Comparison of ENCODE assay signal across 28 mouse cellular contexts in the genomic region with DNA sequence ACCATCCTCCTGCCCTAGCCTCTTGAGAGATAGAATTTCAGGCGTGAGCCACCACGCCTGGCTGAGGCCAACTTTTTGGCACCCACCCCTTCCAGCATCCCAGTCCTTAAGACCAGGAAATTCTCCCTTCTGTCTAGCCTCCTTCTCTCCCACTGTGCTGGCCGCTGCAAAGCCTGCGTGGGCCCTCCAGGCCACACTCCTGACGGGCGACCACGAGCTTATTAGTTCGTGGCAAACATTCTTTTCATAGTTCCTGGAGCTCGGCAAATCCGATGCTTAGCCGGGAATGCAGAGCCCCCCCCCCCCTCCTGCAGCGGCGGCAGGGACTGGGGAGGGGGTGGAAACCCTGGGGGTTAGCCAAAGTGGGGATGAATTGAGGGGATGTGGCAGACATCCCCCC. TPM values are rescaled to one million over a fixed set of nuclear protein-coding genes. Genes with fewer than 3 reads are reported as not detected.
DNase-seq lines count a peak whose midpoint lies in the region; ATAC-seq and TF ChIP-seq lines count a peak whose summit lies in the region.
"Had no signal": no experiment of that assay in that cellular context is flagged by ENCODE, and none has a peak within 500 bp of the region (broad histone marks: within the 10 kb centered on the region; RNA-seq: fewer than 3 reads in every experiment).

No protein-coding gene starts in this region.

- WGBS in heart, embryonic 13.5 days, result 25% methylated on average over 13 of the region's 13 CpGs
- WGBS in embryonic facial prominence, embryonic 15.5 days, result 9% methylated on average over 13 of the region's 13 CpGs
- 6% methylated on average over 13 of the region's 13 CpGs for WGBS in limb, embryonic 15.5 days

- no peak for ATAC-seq in heart, embryonic 13.5 days (ENCODE audit: extremely low read depth, insufficient number of reproducible peaks, low FRiP score, low TSS enrichment)
- peak; percentile 60 for ATAC-seq in Patski
- ATAC-seq in embryonic facial prominence, embryonic 15.5 days (ENCODE audit: insufficient number of reproducible peaks, low FRiP score, low TSS enrichment, low read depth), result 0 out of 2 replicates have a peak, but pooled peaks have one; percentile 8
- no peak for ATAC-seq in limb, embryonic 15.5 days (ENCODE audit: insufficient number of reproducible peaks, low FRiP score, low TSS enrichment, low read depth)
- ATAC-seq: forebrain, embryonic 15.5 days; hindbrain, embryonic 16.5 days; intestine, embryonic 15.5 days; midbrain, embryonic 15.5 days had no signal

- CTCF ChIA-PET in Patski (lab: Charles Lee), result interaction anchor here (0.7 to 1.3 kb wide), 4 partner anchors 12 to 23 kb away, joined by 3 to 4 read pairs (median 4); no protein-coding TSS in a partner anchor

- no peaks in the 10 kb centered on the region for H3K9me3 ChIP-seq in heart, embryonic 13.5 days
- H3K9me3 ChIP-seq in embryonic facial prominence, embryonic 15.5 days (replicated peaks), result no peaks in the 10 kb centered on the region
- H3K9me3 ChIP-seq in limb, embryonic 15.5 days, result no peaks in the 10 kb centered on the region
- H3K9me3 ChIP-seq: forebrain, embryonic 15.5 days; intestine, embryonic 15.5 days; lung, embryonic 15.5 days; midbrain, embryonic 15.5 days; neural tube, embryonic 13.5 days had no signal

- in situ Hi-C loops in Patski (cut with MboI; ENCODE audit: low pct_unique_long_range_greater_than_20kb), result no loop called here

- no peak overlapping the region for H3K4me3 ChIP-seq in heart, embryonic 13.5 days
- H3K4me3 ChIP-seq in embryonic facial prominence, embryonic 15.5 days (replicated peaks), result no peak overlapping the region
- no peak overlapping the region for H3K4me3 ChIP-seq in limb, embryonic 15.5 days
- H3K4me3 ChIP-seq: forebrain, embryonic 15.5 days; heart, adult 2 months; hindbrain, embryonic 10.5 days; intestine, embryonic 15.5 days; left cerebral cortex, adult 2 months; lung, embryonic 15.5 days; midbrain, embryonic 15.5 days; neural tube, embryonic 13.5 days had no signal

- peak overlapping the region; percentile 25 for H3K4me2 ChIP-seq in heart, embryonic 13.5 days
- H3K4me2 ChIP-seq in embryonic facial prominence, embryonic 15.5 days (replicated peaks), result peak overlapping the region; percentile 10
- 0 out of 2 replicates have a peak overlapping the region, but pooled peaks have one; percentile 8 for H3K4me2 ChIP-seq in limb, embryonic 15.5 days
- H3K4me2 ChIP-seq: forebrain, embryonic 15.5 days; intestine, embryonic 15.5 days; lung, embryonic 15.5 days; midbrain, embryonic 15.5 days; neural tube, embryonic 13.5 days had no signal

- H3K27me3 ChIP-seq in heart, embryonic 13.5 days (replicated peaks), result peaks cover 73% of the 10 kb centered on the region
- H3K27me3 ChIP-seq in Patski, result no peaks in the 10 kb centered on the region
- H3K27me3 ChIP-seq in embryonic facial prominence, embryonic 15.5 days, result peaks cover 12% of the 10 kb centered on the region
- peaks cover 16% of the 10 kb centered on the region for H3K27me3 ChIP-seq in limb, embryonic 15.5 days

- DNase-seq in heart, postnatal 4 days, result no peak
- no peak for DNase-seq in Patski (ENCODE audit: low read depth, low spot score)
- DNase-seq in frontal cortex, postnatal 14 days (ENCODE audit: low spot score in 2 of 2), result no peak
- DNase-seq in thymus, postnatal 10 days (ENCODE audit: low spot score in 2 of 2), result no peak
- DNase-seq: adrenal gland, postnatal 25 days; cerebellum, adult 8-10 months; cerebellum, postnatal 36 days; embryo, embryonic 11 days; gastrocnemius, postnatal 25 days; heart, adult 2 months; kidney, adult 9 months; kidney, postnatal 25 days; lung, postnatal 4 days; thymus, postnatal 36 days had no signal

- no peak for TF ChIP-seq CTCF in Patski (IDR thresholded peaks at IDR 0.05)

- H3K27ac ChIP-seq in heart, embryonic 13.5 days (replicated peaks), result no peak overlapping the region
- H3K27ac ChIP-seq in embryonic facial prominence, embryonic 15.5 days (replicated peaks), result no peak overlapping the region; the same call in 1 of the 2 replicates
- H3K27ac ChIP-seq in limb, embryonic 15.5 days, result peak overlapping the region; percentile 60; the same call in 1 of the 2 replicates
- H3K27ac ChIP-seq: forebrain, embryonic 15.5 days; heart, adult 2 months; hindbrain, embryonic 10.5 days; intestine, embryonic 15.5 days; left cerebral cortex, adult 2 months; liver, embryonic 14.5 days; lung, embryonic 15.5 days; midbrain, embryonic 15.5 days; neural tube, embryonic 13.5 days had no signal

- peaks cover 30% of the 10 kb centered on the region for H3K4me1 ChIP-seq in heart, embryonic 13.5 days
- peaks cover 35% of the 10 kb centered on the region for H3K4me1 ChIP-seq in embryonic facial prominence, embryonic 15.5 days
- H3K4me1 ChIP-seq in limb, embryonic 15.5 days, result peaks cover 53% of the 10 kb centered on the region

- H3K36me3 ChIP-seq in heart, embryonic 13.5 days, result no peaks in the 10 kb centered on the region
- no peaks in the 10 kb centered on the region for H3K36me3 ChIP-seq in embryonic facial prominence, embryonic 15.5 days
- H3K36me3 ChIP-seq in limb, embryonic 15.5 days, result peaks cover 7% of the 10 kb centered on the region; the same call in 1 of the 2 replicates
- H3K36me3 ChIP-seq: forebrain, embryonic 15.5 days; hindbrain, embryonic 10.5 days; intestine, embryonic 15.5 days; lung, embryonic 15.5 days; midbrain, embryonic 15.5 days; neural tube, embryonic 13.5 days had no signal

- POLR2A ChIA-PET in Patski (lab: Charles Lee), result no interaction called here

- no peak overlapping the region for H3K9ac ChIP-seq in heart, embryonic 13.5 days
- no peak overlapping the region for H3K9ac ChIP-seq in embryonic facial prominence, embryonic 15.5 days
- H3K9ac ChIP-seq in limb, embryonic 15.5 days, result no peak overlapping the region
- H3K9ac ChIP-seq: forebrain, embryonic 15.5 days; intestine, embryonic 15.5 days; liver, embryonic 14.5 days; lung, embryonic 15.5 days; midbrain, embryonic 15.5 days; neural tube, embryonic 13.5 days had no signal

RNA-seq across cellular contexts. Expression of gene Col8a2, which starts 4.6 kb away (rescaled TPM):
- 4.2 and 4.9 TPM in 2 replicates for polyA plus RNA-seq in heart, embryonic 13.5 days (2015; fragmentation: Nextera tagmentation; extraction: Ambion mirVana)
- total RNA-seq in heart, postnatal 4 days (2021), result 1 to 10 TPM; 2.3 to 3.1 TPM
- polyA plus RNA-seq in Patski (2021), result 0.13 TPM
- 48.6 and 60.1 TPM in 2 replicates for polyA plus RNA-seq in embryonic facial prominence, embryonic 15.5 days (2015; fragmentation: Nextera tagmentation; extraction: Ambion mirVana)
- polyA plus RNA-seq in limb, embryonic 15.5 days (2015; fragmentation: Nextera tagmentation; extraction: Ambion mirVana), result 71.2 and 79.7 TPM in 2 replicates
- total RNA-seq: megakaryocyte-erythroid progenitor cell, adult 5-6 weeks; MEL had no signal

RNA-seq across cellular contexts. Expression of gene Trappc3, which starts 29.1 kb away (rescaled TPM):
- polyA plus RNA-seq in heart, embryonic 13.5 days (2015; fragmentation: Nextera tagmentation; extraction: Ambion mirVana), result 68.5 and 74.5 TPM in 2 replicates
- total RNA-seq in heart, postnatal 4 days (2021), result 10 to 100 TPM; 50.7 to 54.3 TPM
- polyA plus RNA-seq in Patski (2021), result 71.6 TPM
- polyA plus RNA-seq in embryonic facial prominence, embryonic 15.5 days (2015; fragmentation: Nextera tagmentation; extraction: Ambion mirVana), result 124 and 132 TPM in 2 replicates
- 120 and 128 TPM in 2 replicates for polyA plus RNA-seq in limb, embryonic 15.5 days (2015; fragmentation: Nextera tagmentation; extraction: Ambion mirVana)

RNA-seq across cellular contexts. Expression of gene Adprhl2, which starts 30.3 kb away (rescaled TPM):
- polyA plus RNA-seq in heart, embryonic 13.5 days (2015; fragmentation: Nextera tagmentation; extraction: Ambion mirVana), result 40.5 and 44.6 TPM in 2 replicates
- 10 to 100 TPM; 18.7 to 19.9 TPM for total RNA-seq in heart, postnatal 4 days (2021)
- polyA plus RNA-seq in Patski (2021), result 32.5 TPM
- polyA plus RNA-seq in embryonic facial prominence, embryonic 15.5 days (2015; fragmentation: Nextera tagmentation; extraction: Ambion mirVana), result 83.5 and 89.3 TPM in 2 replicates
- polyA plus RNA-seq in limb, embryonic 15.5 days (2015; fragmentation: Nextera tagmentation; extraction: Ambion mirVana), result 79.2 and 82.9 TPM in 2 replicates

RNA-seq across cellular contexts. Expression of gene Tekt2, which starts 34.3 kb away (rescaled TPM):
- 1.7 and 2.4 TPM in 2 replicates for polyA plus RNA-seq in heart, embryonic 13.5 days (2015; fragmentation: Nextera tagmentation; extraction: Ambion mirVana)
- under 1 TPM; 0.41 to 0.61 TPM for total RNA-seq in heart, postnatal 4 days (2021)
- 0.14 TPM for polyA plus RNA-seq in Patski (2021)
- 18.4 and 26.5 TPM in 2 replicates for polyA plus RNA-seq in embryonic facial prominence, embryonic 15.5 days (2015; fragmentation: Nextera tagmentation; extraction: Ambion mirVana)
- polyA plus RNA-seq in limb, embryonic 15.5 days (2015; fragmentation: Nextera tagmentation; extraction: Ambion mirVana), result 15.9 and 16.6 TPM in 2 replicates
- total RNA-seq: megakaryocyte-erythroid progenitor cell, adult 5-6 weeks; MEL had no signal

RNA-seq across cellular contexts. Expression of gene Map7d1, which starts 35.1 kb away (rescaled TPM):
- 36.7 and 37.1 TPM in 2 replicates for polyA plus RNA-seq in heart, embryonic 13.5 days (2015; fragmentation: Nextera tagmentation; extraction: Ambion mirVana)
- 100 to 1,000 TPM; 182 to 197 TPM for total RNA-seq in heart, postnatal 4 days (2021)
- polyA plus RNA-seq in Patski (2021), result 94.1 TPM
- polyA plus RNA-seq in embryonic facial prominence, embryonic 15.5 days (2015; fragmentation: Nextera tagmentation; extraction: Ambion mirVana), result 59.9 and 60.4 TPM in 2 replicates
- 46.5 and 50.3 TPM in 2 replicates for polyA plus RNA-seq in limb, embryonic 15.5 days (2015; fragmentation: Nextera tagmentation; extraction: Ambion mirVana)

Comparison
In these comparisons a context has a peak if more than half of its experiments do, and no peak if none do; other contexts are left out.
1. ATAC-seq: peak in Patski (single experiment) and embryonic facial prominence, embryonic 15.5 days (single experiment); none in heart, embryonic 13.5 days (single experiment) and limb, embryonic 15.5 days (single experiment).
2. Peak in every context shown above with its lines, with median percentiles within 50 percentile points of each other: H3K4me2 ChIP-seq.